ENCODE assay signal across 1 mouse cellular context in the genomic region with DNA sequence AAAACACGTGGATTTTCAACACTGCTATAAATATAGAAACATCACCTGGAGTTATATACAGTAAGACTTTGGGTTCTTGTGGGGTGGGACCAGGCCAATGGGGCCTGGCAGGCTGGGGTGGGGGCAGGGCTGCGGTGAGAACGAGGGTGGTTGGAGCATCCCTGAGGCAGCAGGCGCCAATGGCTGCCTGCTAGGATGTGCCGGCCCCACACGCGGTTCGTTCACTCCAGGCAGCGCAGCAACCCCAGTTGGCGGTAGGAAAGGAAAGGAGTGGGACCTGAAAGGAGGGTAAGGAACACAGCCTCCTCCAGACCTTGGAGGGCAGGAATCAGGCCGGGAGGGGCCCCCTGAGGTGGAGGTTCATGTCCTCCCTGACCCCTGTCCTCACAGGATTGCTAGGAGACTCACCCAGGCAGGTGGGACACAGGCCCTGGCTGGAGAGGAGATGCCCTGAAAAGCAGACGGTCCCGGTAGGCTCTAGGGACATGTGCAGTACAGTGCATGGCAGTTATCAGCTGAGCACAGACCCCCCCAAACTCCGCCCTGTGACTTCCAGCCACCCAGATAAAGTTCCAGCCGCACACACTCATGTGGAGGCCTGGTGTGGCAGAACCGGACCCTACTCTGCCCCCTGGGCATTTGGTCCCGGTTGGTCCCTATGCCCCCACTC.
A peak's percentile ranks its signal among the peaks of the same experiment; 100 is the strongest.
TF ChIP-seq lines count a peak whose summit lies in the region.

No protein-coding gene starts in this region.

TF ChIP-seq in MEL, 35 proteins besides CTCF, POLR2A, EP300 and RAD21 (continued from another document):
- no peak for TF ChIP-seq CHD2 (IDR thresholded peaks at IDR 0.05; ENCODE audit: low read length)
- TF ChIP-seq TCF12 (IDR thresholded peaks at IDR 0.05; ENCODE audit: low read depth, low read length): peak; percentile 44
- no peak for TF ChIP-seq KAT2A (conservative IDR thresholded peaks at IDR 0.05; ENCODE audit: low read depth, low read length)
- no peak for TF ChIP-seq NRF1 (IDR thresholded peaks at IDR 0.05; ENCODE audit: insufficient read depth, low read depth, low read length, poor library complexity, severe bottlenecking)
- peak; percentile 42; the same call in 1 of the 2 replicates for TF ChIP-seq GATA1 (IDR thresholded peaks at IDR 0.05; ENCODE audit: low read depth, low read length)
- TF ChIP-seq JUND (IDR thresholded peaks at IDR 0.05; ENCODE audit: low read depth, low read length): no peak
